Mouse (Mus musculus) thymus, adult 2 months (tissue): ENCODE results near the gene Sspn. TPM values are rescaled to one million over a fixed set of nuclear protein-coding genes. Genes with fewer than 3 reads are reported as not detected.

Source experiments
- DNase-seq: peaks from one replicate; pipeline ENCODE4 v3.0.0; 2021
- H3K27ac ChIP-seq: fragments of 200-500 bp; 2 replicates; pipeline ENCODE4 v1.5.1; 2012; ENCODE audit warnings: low read length, control low read depth; ENCODE audit not compliant: control insufficient read depth, insufficient read depth
- H3K27me3 ChIP-seq: fragments of 200-500 bp; 2 replicates; pipeline ENCODE4 v1.6.1; 2012; ENCODE audit warnings: mild to moderate bottlenecking, low read length, moderate library complexity, mixed read lengths; ENCODE audit not compliant: control insufficient read depth, insufficient read depth
- H3K36me3 ChIP-seq: fragments of 200-500 bp; 2 replicates; pipeline ENCODE4 v1.6.1; 2012; ENCODE audit warnings: mild to moderate bottlenecking, low read length, moderate library complexity; ENCODE audit not compliant: control insufficient read depth, insufficient read depth
- H3K4me1 ChIP-seq: fragments of 200-500 bp; replicated peaks from 2 replicates; pipeline ENCODE4 v1.6.1; 2012; ENCODE audit warnings: low read length; ENCODE audit not compliant: control insufficient read depth, insufficient read depth
- H3K4me3 ChIP-seq: fragments of 200-500 bp; 2 replicates; pipeline ENCODE4 v1.5.1; 2012; ENCODE audit warnings: mild to moderate bottlenecking, low read length, control low read depth, moderate library complexity; ENCODE audit not compliant: control insufficient read depth, insufficient read depth
- CTCF ChIP-seq: fragments of 200-500 bp; IDR thresholded peaks from 2 replicates; pipeline ENCODE4 v1.5.1; 2012; ENCODE audit warnings: mild to moderate bottlenecking, control low read depth, low read length, moderate library complexity, borderline replicate concordance; ENCODE audit not compliant: control insufficient read depth, poor library complexity, insufficient read depth; ENCODE audit errors: extremely low read depth
- POLR2A ChIP-seq: fragments of 200-500 bp; IDR thresholded peaks from 2 replicates; pipeline ENCODE4 v1.6.1; 2012; ENCODE audit warnings: mild to moderate bottlenecking, low read length, control low read depth, moderate library complexity; ENCODE audit not compliant: control insufficient read depth, poor library complexity, insufficient read depth; ENCODE audit errors: extremely low read depth
- WGBS: fragments of 180-500 bp; shearing (Covaris S2); methylation state at CpG from one replicate; pipeline ENCODE4 v1.1.7; 2018; 5-methylcytosine and 5-hydroxymethylcytosine counted together
- polyA plus RNA-seq: library from polyadenylated mRNA; depleted of rRNA; stranded (reverse); fragments of >200 nt; gene quantifications from 2 replicates; pipeline ENCODE4 v1.2.3, GENCODE M21; 2012

Gene Sspn
- polyA plus RNA-seq, 1 experiment = 2.9 TPM

GRCm38 (mm10) chr6:145940852-145941251, 9.4 kb downstream of the Sspn start:
- no peak for DNase-seq
- Histone ChIP-seq H3K4me3 (no peak overlapping the region), H3K4me1 (peaks cover 2% of the 10 kb centered on the region; the same call in 1 of the 2 replicates), H3K27ac (no peak overlapping the region), H3K36me3 (no peaks in the 10 kb centered on the region), H3K27me3 (no peaks in the 10 kb centered on the region)
- WGBS = 96% methylated on average over 6 of the region's 6 CpGs
- TF ChIP-seq POLR2A = no peak
- TF ChIP-seq CTCF = no peak

- H3K27ac ChIP-seq = no peak overlapping the region
- no peak for TF ChIP-seq CTCF
- TF ChIP-seq POLR2A = no peak
- H3K36me3 ChIP-seq = no peaks in the 10 kb centered on the region
- WGBS = 92% methylated on average over 12 of the region's 12 CpGs
- no peak for DNase-seq
- H3K4me1 ChIP-seq = no peaks in the 10 kb centered on the region
- no peak overlapping the region for H3K4me3 ChIP-seq
- H3K27me3 ChIP-seq = no peaks in the 10 kb centered on the region
Observed at GRCm38 (mm10) chr6:145942263-145942966, 11.0 kb downstream of the Sspn start.

GRCm38 (mm10) chr6:145943414-145943813, 12.0 kb downstream of the Sspn start:
- Histone ChIP-seq H3K4me1 (no peaks in the 10 kb centered on the region), H3K27me3 (no peaks in the 10 kb centered on the region), H3K4me3 (no peak overlapping the region), H3K27ac (no peak overlapping the region), H3K36me3 (no peaks in the 10 kb centered on the region)
- WGBS = 86% methylated on average over 3 of the region's 3 CpGs
- no peak for DNase-seq
- TF ChIP-seq POLR2A (no peak), CTCF (no peak)

GRCm38 (mm10) chr6:145945700-145946344, 14.4 kb downstream of the Sspn start:
- TF ChIP-seq CTCF (no peak), POLR2A (no peak)
- 91% methylated on average over 11 of the region's 11 CpGs for WGBS

GRCm38 (mm10) chr6:145949049-145949448, 17.6 kb downstream of the Sspn start:
- 66% methylated on average over 4 of the region's 4 CpGs for WGBS
- Histone ChIP-seq H3K4me1 (no peaks in the 10 kb centered on the region), H3K4me3 (no peak overlapping the region), H3K27me3 (no peaks in the 10 kb centered on the region), H3K36me3 (no peaks in the 10 kb centered on the region), H3K27ac (no peak overlapping the region)
- TF ChIP-seq CTCF = no peak
- no peak for DNase-seq

More at GRCm38 (mm10) chr6:145945700-145946344, 14.4 kb downstream of the Sspn start:
- H3K36me3 ChIP-seq = no peaks in the 10 kb centered on the region
- no peak for DNase-seq
- no peak overlapping the region for H3K4me3 ChIP-seq
- H3K27ac ChIP-seq = no peak overlapping the region
- H3K4me1 ChIP-seq = no peaks in the 10 kb centered on the region
- H3K27me3 ChIP-seq = no peaks in the 10 kb centered on the region

- no peak overlapping the region for H3K27ac ChIP-seq
- H3K4me3 ChIP-seq = no peak overlapping the region
- no peaks in the 10 kb centered on the region for H3K36me3 ChIP-seq
- 93% methylated on average over 5 of the region's 5 CpGs for WGBS
- no peaks in the 10 kb centered on the region for H3K4me1 ChIP-seq
- no peak for TF ChIP-seq POLR2A
- TF ChIP-seq CTCF = no peak
- DNase-seq = no peak
- H3K27me3 ChIP-seq = no peaks in the 10 kb centered on the region
Observed at GRCm38 (mm10) chr6:145950626-145951025, 19.2 kb downstream of the Sspn start.
